Mouse (Mus musculus): ENCODE measurements around the gene Stard3nl. TPM values are rescaled to one million over a fixed set of nuclear protein-coding genes. Genes with fewer than 3 reads are reported as not detected.

Gene Stard3nl
- total and polyA plus RNA-seq, 3 experiments = 25.2 to 35.3 (median 30.5) TPM

- Histone ChIP-seq H3K9ac (ENCODE audit: insufficient read depth, low read depth) (no peak overlapping the region), H3K4me1 (ENCODE audit: control insufficient read depth in 1 of 2, insufficient read depth in 2 of 2) (peaks cover 19 to 44% of the 10 kb centered on the region in 2 experiments), H3K36me3 (replicated peaks in 1 of 2; ENCODE audit: control insufficient read depth in 1 of 2, insufficient read depth in 1 of 2, low read length in 1 of 2) (no peaks in the 10 kb centered on the region), H3K79me2 (replicated peaks; ENCODE audit: control insufficient read depth, extremely low read depth, insufficient read depth, poor library complexity, severe bottlenecking) (no peaks in the 10 kb centered on the region), H3K27me3 (replicated peaks) (no peaks in the 10 kb centered on the region), H3K4me3 (replicated peaks in 1 of 3; ENCODE audit: low read depth in 2 of 3, low read length in 2 of 3, poor library complexity in 1 of 3) (no peak overlapping the region), H3K9me3 (replicated peaks; ENCODE audit: low read length) (no peaks in the 10 kb centered on the region), H3K4me2 (ENCODE audit: insufficient read depth, low read depth, poor library complexity, severe bottlenecking) (peak overlapping the region; percentile 34; the same call in 1 of the 2 replicates), H3K27ac (ENCODE audit: insufficient read depth, low read depth) (peak overlapping the region; percentile 24; the same call in 1 of the 2 replicates)
- DNase-seq (ENCODE audit: extremely low read depth) = peak; percentile 82
- in situ Hi-C loops (cut with MboI; ENCODE audit: low pct_ligation_motif_present, low pct_unique_long_range_greater_than_20kb, low sequenced_read_pairs) (no loop called here), dilution Hi-C loops (cut with MboI; ENCODE audit: extremely low pct_ligation_motif_present, extremely low pct_unique_long_range_greater_than_20kb, low sequenced_read_pairs) (no loop called here)
- TF ChIP-seq IRF4 (IDR thresholded peaks at IDR 0.05; ENCODE audit: low read depth, low read length) (peak; percentile 58), PAX5 (IDR thresholded peaks at IDR 0.05; ENCODE audit: low read length) (no peak), GABPA (IDR thresholded peaks at IDR 0.05; ENCODE audit: insufficient replicate concordance, low read depth, low read length) (no peak), TCF12 (IDR thresholded peaks at IDR 0.05; ENCODE audit: low read depth, low read length) (peak; percentile 39; the same call in 1 of the 2 replicates), ZC3H11A (IDR thresholded peaks at IDR 0.05; ENCODE audit: low read depth, low read length) (no peak), ZKSCAN1 (IDR thresholded peaks at IDR 0.05; ENCODE audit: borderline replicate concordance, low read depth, low read length) (no peak), MXI1 (IDR thresholded peaks at IDR 0.05; ENCODE audit: low read depth, low read length) (no peak), SIN3A (IDR thresholded peaks at IDR 0.05; ENCODE audit: low read length) (no peak; the same call in 1 of the 2 replicates), SMC3 (IDR thresholded peaks at IDR 0.05; ENCODE audit: low read depth, low read length) (no peak), TBP (conservative IDR thresholded peaks at IDR 0.05; ENCODE audit: low read depth, low read length) (no peak), HCFC1 (IDR thresholded peaks at IDR 0.05; ENCODE audit: low read depth, low read length) (no peak), MYC (IDR thresholded peaks at IDR 0.05; ENCODE audit: low read depth, low read length) (peak; percentile 26; the same call in 1 of the 2 replicates), USF1 (IDR thresholded peaks at IDR 0.05; ENCODE audit: low read depth, low read length) (no peak), MAX (IDR thresholded peaks at IDR 0.05; ENCODE audit: low read length) (no peak), RCOR1 (conservative IDR thresholded peaks at IDR 0.05; ENCODE audit: low read depth, low read length) (no peak), USF2 (conservative IDR thresholded peaks at IDR 0.05; ENCODE audit: low read depth, low read length) (no peak), ETS1 (conservative IDR thresholded peaks at IDR 0.05; ENCODE audit: low read depth, low read length) (peak; percentile 92), MEF2A (IDR thresholded peaks at IDR 0.05; ENCODE audit: borderline replicate concordance, low read depth, low read length) (peak; percentile 66; the same call in 1 of the 2 replicates), CHD1 (IDR thresholded peaks at IDR 0.05; ENCODE audit: low read depth, low read length) (no peak), POLR2A (IDR thresholded peaks at IDR 0.05; ENCODE audit: low read depth, low read length) (no peak), CHD2 (IDR thresholded peaks at IDR 0.05; ENCODE audit: low read length) (no peak), RAD21 (IDR thresholded peaks at IDR 0.05; ENCODE audit: low read depth, low read length) (no peak), BHLHE40 (IDR thresholded peaks at IDR 0.05; ENCODE audit: low read depth, low read length) (peak; percentile 88), NRF1 (IDR thresholded peaks at IDR 0.05; ENCODE audit: low read depth, low read length) (no peak), ZMIZ1 (IDR thresholded peaks at IDR 0.05; ENCODE audit: low read depth, low read length) (no peak), JUN (IDR thresholded peaks at IDR 0.05; ENCODE audit: insufficient read depth, low read depth, low read length) (no peak), KAT2A (IDR thresholded peaks at IDR 0.05; ENCODE audit: insufficient replicate concordance, low read length) (no peak), UBTF (IDR thresholded peaks at IDR 0.05; ENCODE audit: low read depth, low read length) (no peak), NELFE (IDR thresholded peaks at IDR 0.05; ENCODE audit: low read depth, low read length) (no peak), MAZ (IDR thresholded peaks at IDR 0.05; ENCODE audit: low read depth, low read length) (no peak), ELF1 (IDR thresholded peaks at IDR 0.05; ENCODE audit: low read depth, low read length) (no peak), POLR2AphosphoS2 (IDR thresholded peaks at IDR 0.05; ENCODE audit: low read depth, low read length) (no peak), MAFK (IDR thresholded peaks at IDR 0.05; ENCODE audit: insufficient replicate concordance, low read length) (peak; percentile 65; the same call in 1 of the 2 replicates), ZNF384 (IDR thresholded peaks at IDR 0.05; ENCODE audit: low read depth, low read length) (no peak), JUND (conservative IDR thresholded peaks at IDR 0.05; ENCODE audit: low read depth, low read length) (peak; percentile 22; the same call in 1 of the 2 replicates), CTCF (conservative IDR thresholded peaks at IDR 0.05 in 1 of 2, IDR thresholded peaks at IDR 0.05 in 1 of 2; ENCODE audit: low read depth in 2 of 2, low read length in 2 of 2) (no peak), EP300 (IDR thresholded peaks at IDR 0.05; ENCODE audit: low read length) (peak; percentile 71)
These were observed 16.3 kb upstream of the Stard3nl start for GRCm38 (mm10) chr13:19411886-19412285.
